Comparison of ENCODE assay signal across 8 mouse cellular contexts in the genomic region with DNA sequence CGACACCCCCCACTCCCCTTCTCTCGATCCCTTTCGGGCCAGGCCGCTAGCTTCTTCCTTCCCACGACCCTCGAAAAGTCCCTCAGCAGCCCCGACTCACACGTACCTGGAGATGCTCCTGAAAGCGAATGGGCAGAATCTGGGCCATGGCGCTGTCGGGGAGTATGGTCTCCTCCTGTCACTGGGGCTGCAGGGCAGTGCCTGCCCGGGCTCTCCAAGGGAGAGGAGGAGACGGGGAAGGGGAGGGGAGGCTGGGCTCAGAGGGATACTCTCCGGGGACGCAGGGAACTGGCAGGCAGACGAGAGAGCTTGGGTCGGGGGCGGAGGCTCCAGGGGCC. TPM values are rescaled to one million over a fixed set of nuclear protein-coding genes. Genes with fewer than 3 reads are reported as not detected.
DNase-seq lines count a peak whose midpoint lies in the region; ATAC-seq and TF ChIP-seq lines count a peak whose summit lies in the region.

No protein-coding gene starts in this region.

- no peak for TF ChIP-seq EP300 in MEL (IDR thresholded peaks at IDR 0.05; ENCODE audit: low read depth in 1 of 2, low read length in 2 of 2)

- H3K9ac ChIP-seq in heart, embryonic 16.5 days (ENCODE audit: low read length), result peak overlapping the region; percentile 97
- H3K9ac ChIP-seq in MEL (ENCODE audit: control insufficient read depth, low read depth, low read length, poor library complexity, severe bottlenecking), result peak overlapping the region; percentile 88

- peak overlapping the region; percentile 96 for H3K4me2 ChIP-seq in heart, embryonic 16.5 days (ENCODE audit: low read depth, low read length)

- peak; percentile 53 for ATAC-seq in heart, embryonic 16.5 days (replicated peaks; ENCODE audit: extremely low read depth, insufficient read depth, low FRiP score)

- peak in 1 of 2 experiments; percentile 50; a peak in 1 of 4 replicates for TF ChIP-seq POLR2A in MEL (IDR thresholded peaks at IDR 0.05; ENCODE audit: control insufficient read depth in 1 of 2, insufficient read depth in 1 of 2, low read depth in 1 of 2, low read length in 2 of 2, poor library complexity in 1 of 2)

- no peak for TF ChIP-seq RAD21 in MEL (IDR thresholded peaks at IDR 0.05; ENCODE audit: low read depth, low read length)

- peak overlapping the region; percentile 98 for H3K27ac ChIP-seq in heart, embryonic 16.5 days (ENCODE audit: low read length)
- H3K27ac ChIP-seq in MEL (ENCODE audit: control insufficient read depth, low read depth, low read length), result peak overlapping the region; percentile 99
- H3K27ac ChIP-seq in hindbrain, embryonic 10.5 days, result peak overlapping the region; percentile 98
- H3K27ac ChIP-seq in midbrain, embryonic 10.5 days (replicated peaks), result peak overlapping the region; percentile 94

- H3K4me1 ChIP-seq in heart, embryonic 16.5 days (ENCODE audit: control insufficient read depth, insufficient read depth, low read length), result peaks cover 25% of the 10 kb centered on the region
- peaks cover 28 to 32% of the 10 kb centered on the region in 2 experiments for H3K4me1 ChIP-seq in MEL (ENCODE audit: control insufficient read depth in 1 of 2, insufficient read depth in 2 of 2, low read length in 2 of 2)
- peaks cover 30% of the 10 kb centered on the region for H3K4me1 ChIP-seq in hindbrain, embryonic 10.5 days (replicated peaks)
- H3K4me1 ChIP-seq in midbrain, embryonic 10.5 days, result peaks cover 34% of the 10 kb centered on the region

- DNase-seq in heart, postnatal 25 days (ENCODE audit: low spot score), result no peak
- no peak for DNase-seq in MEL (ENCODE audit: low read depth, low spot score)
- no peak for DNase-seq in hindbrain, embryonic 10.5 days (ENCODE audit: low spot score)
- DNase-seq in midbrain, embryonic 10.5 days (ENCODE audit: low spot score), result no peak
- DNase-seq in thymus, postnatal 0 days (ENCODE audit: low spot score), result no peak
- no peak for DNase-seq in retina, postnatal 1 day
- DNase-seq in layer of hippocampus, adult 11-12 months (ENCODE audit: low spot score), result no peak

- TF ChIP-seq CTCF in MEL (IDR thresholded peaks at IDR 0.05 in 2 of 3, conservative IDR thresholded peaks at IDR 0.05 in 1 of 3; ENCODE audit: control insufficient read depth in 1 of 3, insufficient read depth in 1 of 3, low read depth in 2 of 3, low read length in 3 of 3, poor library complexity in 1 of 3, severe bottlenecking in 1 of 3), result no peak

- intact Hi-C loops in heart, postnatal 25 days (cut with DNase I), result loop anchor here (2.0 kb wide), 1 partner anchor 24 kb away; no protein-coding TSS in a partner anchor

- H3K4me3 ChIP-seq in heart, embryonic 16.5 days (ENCODE audit: low read length), result peak overlapping the region; percentile 89
- H3K4me3 ChIP-seq in MEL (ENCODE audit: control insufficient read depth in 1 of 2, insufficient read depth in 1 of 2, low read depth in 2 of 2, low read length in 2 of 2), result peak overlapping the region; percentile 80 to 82
- peak overlapping the region; percentile 98 for H3K4me3 ChIP-seq in hindbrain, embryonic 10.5 days
- peak overlapping the region; percentile 97 for H3K4me3 ChIP-seq in midbrain, embryonic 10.5 days

- no peaks in the 10 kb centered on the region for H3K27me3 ChIP-seq in heart, embryonic 16.5 days (ENCODE audit: control insufficient read depth, insufficient read depth, low read length)
- no peaks in the 10 kb centered on the region for H3K27me3 ChIP-seq in MEL (ENCODE audit: control insufficient read depth in 1 of 2, insufficient read depth in 2 of 2, low read length in 2 of 2)
- no peaks in the 10 kb centered on the region for H3K27me3 ChIP-seq in hindbrain, embryonic 10.5 days (ENCODE audit: insufficient read depth, poor library complexity, severe bottlenecking)
- no peaks in the 10 kb centered on the region for H3K27me3 ChIP-seq in midbrain, embryonic 10.5 days (ENCODE audit: low read depth, poor library complexity, severe bottlenecking)

- H3K79me2 ChIP-seq in MEL (ENCODE audit: control insufficient read depth, insufficient read depth, low read length, poor library complexity), result peaks cover 49% of the 10 kb centered on the region

- no peaks in the 10 kb centered on the region for H3K9me3 ChIP-seq in heart, embryonic 16.5 days (replicated peaks; ENCODE audit: control insufficient read depth, low read length)
- H3K9me3 ChIP-seq in MEL (replicated peaks; ENCODE audit: insufficient read depth, low read length), result no peaks in the 10 kb centered on the region
- H3K9me3 ChIP-seq in hindbrain, embryonic 10.5 days, result no peaks in the 10 kb centered on the region
- no peaks in the 10 kb centered on the region for H3K9me3 ChIP-seq in midbrain, embryonic 10.5 days (replicated peaks)

- no peaks in the 10 kb centered on the region for H3K36me3 ChIP-seq in heart, embryonic 16.5 days (ENCODE audit: control insufficient read depth, insufficient read depth)
- H3K36me3 ChIP-seq in MEL (ENCODE audit: control insufficient read depth in 1 of 2, insufficient read depth in 2 of 2, low read length in 2 of 2), result peaks cover 14 to 59% of the 10 kb centered on the region in 2 experiments
- H3K36me3 ChIP-seq in hindbrain, embryonic 10.5 days, result peaks cover 13% of the 10 kb centered on the region; the same call in 1 of the 2 replicates
- H3K36me3 ChIP-seq in midbrain, embryonic 10.5 days, result peaks cover 12% of the 10 kb centered on the region

- 1% methylated on average over 18 of the region's 18 CpGs for WGBS in heart, embryonic 16.5 days
- under 1% methylated on average over 18 of the region's 18 CpGs for WGBS in hindbrain, embryonic 10.5 days
- WGBS in midbrain, embryonic 10.5 days, result 1% methylated on average over 18 of the region's 18 CpGs

TF ChIP-seq in MEL, 35 proteins besides CTCF, POLR2A, EP300 and RAD21:
- TF ChIP-seq BHLHE40 (IDR thresholded peaks at IDR 0.05; ENCODE audit: borderline replicate concordance, low read depth, low read length), result no peak
- no peak for TF ChIP-seq TCF12 (IDR thresholded peaks at IDR 0.05; ENCODE audit: low read depth, low read length)
- no peak for TF ChIP-seq JUND (IDR thresholded peaks at IDR 0.05; ENCODE audit: low read depth, low read length)
- no peak for TF ChIP-seq USF1 (IDR thresholded peaks at IDR 0.05; ENCODE audit: low read depth, low read length)
- TF ChIP-seq POLR2AphosphoS2 (IDR thresholded peaks at IDR 0.05; ENCODE audit: low read length), result no peak; the same call in none of the 2 replicates
- no peak for TF ChIP-seq GABPA (IDR thresholded peaks at IDR 0.05; ENCODE audit: low read depth, low read length)
TF ChIP-seq in MEL: peak in this region for 0.

RNA-seq across cellular contexts. Expression of a gene that starts 0.3 kb away (rescaled TPM):
- 119 and 127 TPM in 2 replicates for polyA plus RNA-seq in heart, embryonic 16.5 days (2015; fragmentation: Nextera tagmentation; extraction: Ambion mirVana)
- 100 to 1,000 TPM; 136 to 155 TPM for total RNA-seq in heart, postnatal 25 days (2021)
- total RNA-seq in MEL (2012; rRNA removed), result 205 and 269 TPM in 2 replicates
- polyA plus RNA-seq in MEL (2012; ENCODE audit: insufficient read depth in 1 of 2, insufficient read length in 2 of 2, low read depth in 1 of 2, low replicate concordance in 2 of 2, missing spikeins in 1 of 2), result 100 to 1,000 TPM; 149 to 300 TPM
- 138 and 139 TPM in 2 replicates for polyA plus RNA-seq in hindbrain, embryonic 10.5 days (2016; fragmentation: Nextera tagmentation; extraction: Ambion mirVana)
- polyA plus RNA-seq in midbrain, embryonic 10.5 days (2016; fragmentation: Nextera tagmentation; extraction: Ambion mirVana), result 129 and 145 TPM in 2 replicates
- 70.3 and 73.7 TPM in 2 replicates for polyA plus RNA-seq in thymus, postnatal 0 days (2015; fragmentation: Nextera tagmentation; extraction: Ambion mirVana)

RNA-seq across cellular contexts. Expression of a gene that starts 50.4 kb away (rescaled TPM):
- polyA plus RNA-seq in heart, embryonic 16.5 days (2015; fragmentation: Nextera tagmentation; extraction: Ambion mirVana), result 14.9 and 16.1 TPM in 2 replicates
- 10 to 100 TPM; 17.8 to 18.0 TPM for total RNA-seq in heart, postnatal 25 days (2021)
- total RNA-seq in MEL (2012; rRNA removed), result 15.5 and 16.1 TPM in 2 replicates
- polyA plus RNA-seq in MEL (2012; ENCODE audit: insufficient read depth in 1 of 2, insufficient read length in 2 of 2, low read depth in 1 of 2, low replicate concordance in 2 of 2, missing spikeins in 1 of 2), result 10 to 100 TPM in 1 of 2 experiments, not detected in 1; 10.1 TPM
- polyA plus RNA-seq in hindbrain, embryonic 10.5 days (2016; fragmentation: Nextera tagmentation; extraction: Ambion mirVana), result 34.1 and 37.8 TPM in 2 replicates
- polyA plus RNA-seq in midbrain, embryonic 10.5 days (2016; fragmentation: Nextera tagmentation; extraction: Ambion mirVana), result 41.7 and 46.1 TPM in 2 replicates
- polyA plus RNA-seq in thymus, postnatal 0 days (2015; fragmentation: Nextera tagmentation; extraction: Ambion mirVana), result 20.2 and 20.3 TPM in 2 replicates
